Mouse (Mus musculus) lung, postnatal 0 days (tissue): ENCODE measurements around the gene Rheb.

Source experiments
- CTCF ChIP-seq: IDR thresholded peaks from 2 replicates; pipeline ENCODE4 v1.5.1; 2016; ENCODE audit warnings: antibody characterized with exemption, mild to moderate bottlenecking
- EP300 ChIP-seq: IDR thresholded peaks from 2 replicates; pipeline ENCODE4 v1.6.1; 2016; ENCODE audit warnings: antibody characterized with exemption, mild to moderate bottlenecking, control low read depth

DNA sequence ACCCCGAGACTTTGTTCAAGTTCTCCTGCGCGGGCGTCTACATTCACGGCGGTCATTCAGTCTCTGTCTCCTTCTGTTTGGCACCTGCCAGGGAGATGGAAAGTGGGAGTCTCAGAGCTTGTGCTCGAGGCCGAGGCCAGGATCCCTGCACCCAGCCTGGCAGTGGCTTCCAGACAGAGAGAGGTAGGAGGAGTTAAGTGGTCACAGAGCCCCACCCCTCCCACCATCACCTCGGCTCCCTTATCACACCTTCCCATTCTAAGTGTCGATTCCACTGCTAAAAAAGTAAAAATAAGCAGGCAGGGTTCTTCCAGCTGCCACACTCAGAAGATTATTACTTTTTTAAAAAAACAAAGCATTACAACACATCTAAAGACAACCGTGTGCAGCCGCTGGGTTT, 21.4 kb upstream of the Rheb start:
- no peak for TF ChIP-seq EP300
- no peak for TF ChIP-seq CTCF
